Mouse (Mus musculus): Measurements from ENCODE around the gene Clic3. TPM values are rescaled to one million over a fixed set of nuclear protein-coding genes. Genes with fewer than 3 reads are reported as not detected.

Clic3 gene
- polyA plus RNA-seq, 1 experiment, result not detected

DNA sequence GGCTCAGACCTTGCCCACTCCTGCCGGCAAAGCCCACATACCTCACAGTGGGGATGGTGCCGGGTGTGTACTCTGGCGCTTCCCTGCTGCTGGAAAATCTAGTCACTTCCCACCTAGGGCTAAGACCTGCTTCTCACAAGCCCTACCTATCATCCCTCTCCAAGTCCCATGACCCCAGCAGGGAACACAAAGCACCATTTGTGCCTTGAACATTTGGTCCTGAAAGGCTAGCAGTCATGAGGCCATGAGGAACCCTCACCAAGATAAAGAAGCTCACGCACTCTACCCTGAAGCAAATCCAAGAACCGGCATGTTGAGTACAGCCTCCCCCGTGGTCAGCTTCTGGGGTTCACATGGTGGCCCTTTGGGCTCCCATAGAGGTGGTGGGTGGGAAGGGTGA, 13.3 kb downstream of the Clic3 start, which contains the start of gene Ptgds:
Gene Ptgds, minus strand, starts transcription at position 78 of the 400 bp plus-strand sequence.
- no peak within 1 kb of the TSS for H3K27ac ChIP-seq (ENCODE audit: insufficient read depth, low read length)
- TF ChIP-seq CTCF (IDR thresholded peaks at IDR 0.05; ENCODE audit: low read depth, low read length) (no peak), EP300 (IDR thresholded peaks at IDR 0.05; ENCODE audit: insufficient read depth, low read depth, low read length) (no peak), POLR2A (IDR thresholded peaks at IDR 0.05; ENCODE audit: insufficient read depth, low read length) (no peak)
- no peaks in the 10 kb centered on the region for H3K9me3 ChIP-seq (replicated peaks; ENCODE audit: control insufficient read depth, insufficient read depth, low read length, poor library complexity, severe bottlenecking)
- no peaks in the 10 kb centered on the region for H3K27me3 ChIP-seq (ENCODE audit: control insufficient read depth, insufficient read depth, low read length, poor library complexity, severe bottlenecking)
- H3K4me3 ChIP-seq (ENCODE audit: low read depth, low read length), result no peak within 1 kb of the TSS
- no peaks in the 10 kb centered on the region for H3K4me1 ChIP-seq (ENCODE audit: control insufficient read depth, insufficient read depth, low read length)
- H3K9ac ChIP-seq (ENCODE audit: low read depth, poor library complexity, severe bottlenecking), result no peak within 1 kb of the TSS
- H3K36me3 ChIP-seq (ENCODE audit: control insufficient read depth, insufficient read depth, low read length, poor library complexity, severe bottlenecking), result no peaks in the 10 kb centered on the region

GRCm38 (mm10) chr2:25472550-25472949, 15.9 kb downstream of the Clic3 start:
- Histone ChIP-seq H3K4me1 (ENCODE audit: control insufficient read depth, insufficient read depth, low read length) (no peaks in the 10 kb centered on the region), H3K27ac (ENCODE audit: insufficient read depth, low read length) (no peak overlapping the region), H3K36me3 (ENCODE audit: control insufficient read depth, insufficient read depth, low read length, poor library complexity, severe bottlenecking) (no peaks in the 10 kb centered on the region), H3K9me3 (replicated peaks; ENCODE audit: control insufficient read depth, insufficient read depth, low read length, poor library complexity, severe bottlenecking) (no peaks in the 10 kb centered on the region), H3K9ac (ENCODE audit: low read depth, poor library complexity, severe bottlenecking) (no peak overlapping the region), H3K4me3 (ENCODE audit: low read depth, low read length) (no peak overlapping the region), H3K27me3 (ENCODE audit: control insufficient read depth, insufficient read depth, low read length, poor library complexity, severe bottlenecking) (no peaks in the 10 kb centered on the region)
- TF ChIP-seq POLR2A (IDR thresholded peaks at IDR 0.05; ENCODE audit: insufficient read depth, low read length) (no peak), EP300 (IDR thresholded peaks at IDR 0.05; ENCODE audit: insufficient read depth, low read depth, low read length) (no peak), CTCF (IDR thresholded peaks at IDR 0.05; ENCODE audit: low read depth, low read length) (no peak)

DNA sequence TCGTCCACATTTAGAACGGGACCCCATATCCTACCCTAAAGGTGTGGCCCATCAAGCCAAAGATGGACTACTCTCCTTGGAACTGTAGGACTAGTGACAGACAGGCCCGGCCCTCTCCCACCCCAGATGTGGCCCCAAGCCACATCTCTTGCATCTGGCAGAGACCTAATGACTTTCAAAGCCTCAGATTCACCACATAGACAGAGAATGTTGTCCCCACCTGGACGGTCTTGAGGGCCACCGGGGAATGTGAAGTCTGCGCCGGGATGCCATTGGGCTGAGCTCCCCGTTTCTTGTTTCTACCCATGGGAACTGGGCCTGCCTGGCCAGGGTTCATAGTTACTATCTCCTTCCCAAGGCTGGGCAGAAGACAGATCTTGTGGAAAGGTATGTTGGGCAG, 20.9 kb downstream of the Clic3 start:
- H3K9ac ChIP-seq (ENCODE audit: low read depth, poor library complexity, severe bottlenecking), result no peak overlapping the region
- H3K4me3 ChIP-seq (ENCODE audit: low read depth, low read length), result no peak overlapping the region
- no peaks in the 10 kb centered on the region for H3K27me3 ChIP-seq (ENCODE audit: control insufficient read depth, insufficient read depth, low read length, poor library complexity, severe bottlenecking)
- H3K4me1 ChIP-seq (ENCODE audit: control insufficient read depth, insufficient read depth, low read length), result no peaks in the 10 kb centered on the region
- TF ChIP-seq CTCF (IDR thresholded peaks at IDR 0.05; ENCODE audit: low read depth, low read length) (no peak), EP300 (IDR thresholded peaks at IDR 0.05; ENCODE audit: insufficient read depth, low read depth, low read length) (no peak), POLR2A (IDR thresholded peaks at IDR 0.05; ENCODE audit: insufficient read depth, low read length) (no peak)
- no peaks in the 10 kb centered on the region for H3K36me3 ChIP-seq (ENCODE audit: control insufficient read depth, insufficient read depth, low read length, poor library complexity, severe bottlenecking)
- H3K9me3 ChIP-seq (replicated peaks; ENCODE audit: control insufficient read depth, insufficient read depth, low read length, poor library complexity, severe bottlenecking), result no peaks in the 10 kb centered on the region
- no peak overlapping the region for H3K27ac ChIP-seq (ENCODE audit: insufficient read depth, low read length)

GRCm38 (mm10) chr2:25477967-25478675, 21.5 kb downstream of the Clic3 start:
- Histone ChIP-seq H3K27ac (ENCODE audit: insufficient read depth, low read length) (no peak overlapping the region), H3K4me3 (ENCODE audit: low read depth, low read length) (no peak overlapping the region), H3K4me1 (ENCODE audit: control insufficient read depth, insufficient read depth, low read length) (no peaks in the 10 kb centered on the region), H3K9me3 (replicated peaks; ENCODE audit: control insufficient read depth, insufficient read depth, low read length, poor library complexity, severe bottlenecking) (no peaks in the 10 kb centered on the region), H3K27me3 (ENCODE audit: control insufficient read depth, insufficient read depth, low read length, poor library complexity, severe bottlenecking) (no peaks in the 10 kb centered on the region), H3K9ac (ENCODE audit: low read depth, poor library complexity, severe bottlenecking) (no peak overlapping the region), H3K36me3 (ENCODE audit: control insufficient read depth, insufficient read depth, low read length, poor library complexity, severe bottlenecking) (no peaks in the 10 kb centered on the region)
- TF ChIP-seq POLR2A (IDR thresholded peaks at IDR 0.05; ENCODE audit: insufficient read depth, low read length), result no peak
- no peak for TF ChIP-seq CTCF (IDR thresholded peaks at IDR 0.05; ENCODE audit: low read depth, low read length)
- no peak for TF ChIP-seq EP300 (IDR thresholded peaks at IDR 0.05; ENCODE audit: insufficient read depth, low read depth, low read length)

GRCm38 (mm10) chr2:25479551-25480311, 23.1 kb downstream of the Clic3 start:
- TF ChIP-seq CTCF (IDR thresholded peaks at IDR 0.05; ENCODE audit: low read depth, low read length) (no peak), POLR2A (IDR thresholded peaks at IDR 0.05; ENCODE audit: insufficient read depth, low read length) (no peak), EP300 (IDR thresholded peaks at IDR 0.05; ENCODE audit: insufficient read depth, low read depth, low read length) (no peak)
- H3K4me3 ChIP-seq (ENCODE audit: low read depth, low read length), result no peak overlapping the region
- H3K9me3 ChIP-seq (replicated peaks; ENCODE audit: control insufficient read depth, insufficient read depth, low read length, poor library complexity, severe bottlenecking), result no peaks in the 10 kb centered on the region
- H3K27me3 ChIP-seq (ENCODE audit: control insufficient read depth, insufficient read depth, low read length, poor library complexity, severe bottlenecking), result no peaks in the 10 kb centered on the region
- no peaks in the 10 kb centered on the region for H3K4me1 ChIP-seq (ENCODE audit: control insufficient read depth, insufficient read depth, low read length)
- no peaks in the 10 kb centered on the region for H3K36me3 ChIP-seq (ENCODE audit: control insufficient read depth, insufficient read depth, low read length, poor library complexity, severe bottlenecking)
- no peak overlapping the region for H3K9ac ChIP-seq (ENCODE audit: low read depth, poor library complexity, severe bottlenecking)
- H3K27ac ChIP-seq (ENCODE audit: insufficient read depth, low read length), result no peak overlapping the region

- no peak for TF ChIP-seq CTCF (IDR thresholded peaks at IDR 0.05; ENCODE audit: low read depth, low read length)
- TF ChIP-seq POLR2A (IDR thresholded peaks at IDR 0.05; ENCODE audit: insufficient read depth, low read length), result no peak
- TF ChIP-seq EP300 (IDR thresholded peaks at IDR 0.05; ENCODE audit: insufficient read depth, low read depth, low read length), result no peak
- H3K36me3 ChIP-seq (ENCODE audit: control insufficient read depth, insufficient read depth, low read length, poor library complexity, severe bottlenecking), result no peaks in the 10 kb centered on the region
- H3K9me3 ChIP-seq (replicated peaks; ENCODE audit: control insufficient read depth, insufficient read depth, low read length, poor library complexity, severe bottlenecking), result no peaks in the 10 kb centered on the region
- no peak overlapping the region for H3K4me3 ChIP-seq (ENCODE audit: low read depth, low read length)
- H3K9ac ChIP-seq (ENCODE audit: low read depth, poor library complexity, severe bottlenecking), result no peak overlapping the region
- H3K4me1 ChIP-seq (ENCODE audit: control insufficient read depth, insufficient read depth, low read length), result no peaks in the 10 kb centered on the region
- H3K27me3 ChIP-seq (ENCODE audit: control insufficient read depth, insufficient read depth, low read length, poor library complexity, severe bottlenecking), result no peaks in the 10 kb centered on the region
- no peak overlapping the region for H3K27ac ChIP-seq (ENCODE audit: insufficient read depth, low read length)
These were observed 23.9 kb downstream of the Clic3 start for GRCm38 (mm10) chr2:25480541-25480940.
